Mouse (Mus musculus): ENCODE results near the gene Rps25.

GRCm38 (mm10) chr9:44418519-44419385, 11.8 kb downstream of the Rps25 start, which contains the start of gene Ccdc84:
- TF ChIP-seq POLR2A (IDR thresholded peaks at IDR 0.05; ENCODE audit: extremely low read depth, insufficient read depth, low read length) = no peak
- TF ChIP-seq CTCF (IDR thresholded peaks at IDR 0.05; ENCODE audit: extremely low read depth, insufficient read depth, low read length) = no peak
